Mouse (Mus musculus): Measurements from ENCODE around the gene Zbp1. TPM values are rescaled to one million over a fixed set of nuclear protein-coding genes. Genes with fewer than 3 reads are reported as not detected.

Zbp1 gene
- polyA plus RNA-seq, 1 experiment from 2014 or later: 0.57 TPM

- Histone ChIP-seq H3K9ac (no peak overlapping the region), H3K27ac (replicated peaks) (no peak overlapping the region), H3K27me3 (replicated peaks) (peaks cover 25% of the 10 kb centered on the region), H3K4me2 (no peak overlapping the region), H3K36me3 (no peaks in the 10 kb centered on the region), H3K9me3 (no peaks in the 10 kb centered on the region), H3K4me1 (peaks cover under 1% of the 10 kb centered on the region; the same call in 1 of the 2 replicates), H3K4me3 (no peak overlapping the region)
- 78% methylated on average over 10 of the region's 10 CpGs for WGBS
- ATAC-seq (ENCODE audit: extremely low read depth, insufficient number of reproducible peaks, low FRiP score, low TSS enrichment): no peak
Measured at GRCm38 (mm10) chr2:173164946-173165345, 53.8 kb downstream of the Zbp1 start.

GRCm38 (mm10) chr2:173164358-173164757, 54.4 kb downstream of the Zbp1 start:
- H3K27ac ChIP-seq (replicated peaks): no peak overlapping the region
- H3K4me2 ChIP-seq: no peak overlapping the region
- ATAC-seq (ENCODE audit: extremely low read depth, insufficient number of reproducible peaks, low FRiP score, low TSS enrichment): no peak
- peaks cover 19% of the 10 kb centered on the region for H3K27me3 ChIP-seq (replicated peaks)
- H3K36me3 ChIP-seq: no peaks in the 10 kb centered on the region
- 30% methylated on average over 2 of the region's 2 CpGs for WGBS
- H3K9ac ChIP-seq: no peak overlapping the region
- no peak overlapping the region for H3K4me3 ChIP-seq
- H3K9me3 ChIP-seq: no peaks in the 10 kb centered on the region
- peaks cover 6% of the 10 kb centered on the region; the same call in 1 of the 2 replicates for H3K4me1 ChIP-seq

- no peak overlapping the region for H3K27ac ChIP-seq (replicated peaks)
- WGBS: 80% methylated on average over 8 of the region's 8 CpGs
- H3K4me2 ChIP-seq: no peak overlapping the region
- peaks cover 13% of the 10 kb centered on the region for H3K27me3 ChIP-seq (replicated peaks)
- peaks cover 6% of the 10 kb centered on the region; the same call in 1 of the 2 replicates for H3K4me1 ChIP-seq
- H3K36me3 ChIP-seq: no peaks in the 10 kb centered on the region
- no peak overlapping the region for H3K9ac ChIP-seq
- ATAC-seq (ENCODE audit: extremely low read depth, insufficient number of reproducible peaks, low FRiP score, low TSS enrichment): no peak
- no peaks in the 10 kb centered on the region for H3K9me3 ChIP-seq
- no peak overlapping the region for H3K4me3 ChIP-seq
Measured at GRCm38 (mm10) chr2:173163380-173163779, 55.3 kb downstream of the Zbp1 start.

GRCm38 (mm10) chr2:173159354-173160311, 59.1 kb downstream of the Zbp1 start:
- Histone ChIP-seq H3K27ac (replicated peaks) (peak overlapping the region; percentile 45; the same call in 1 of the 2 replicates), H3K4me2 (no peak overlapping the region; the same call in 1 of the 2 replicates), H3K9ac (no peak overlapping the region), H3K36me3 (no peaks in the 10 kb centered on the region), H3K4me3 (no peak overlapping the region), H3K9me3 (no peaks in the 10 kb centered on the region), H3K27me3 (replicated peaks) (peaks cover 1% of the 10 kb centered on the region; the same call in 1 of the 2 replicates), H3K4me1 (peaks cover 6% of the 10 kb centered on the region; the same call in 1 of the 2 replicates)
- 54% methylated on average over 24 of the region's 24 CpGs for WGBS
- no peak for ATAC-seq (ENCODE audit: extremely low read depth, insufficient number of reproducible peaks, low FRiP score, low TSS enrichment)

- Histone ChIP-seq H3K27me3 (replicated peaks) (no peaks in the 10 kb centered on the region), H3K9me3 (no peaks in the 10 kb centered on the region), H3K36me3 (no peaks in the 10 kb centered on the region), H3K4me2 (no peak overlapping the region), H3K4me3 (no peak overlapping the region), H3K9ac (no peak overlapping the region), H3K27ac (replicated peaks) (no peak overlapping the region), H3K4me1 (peaks cover 6% of the 10 kb centered on the region; the same call in 1 of the 2 replicates)
- WGBS: 82% methylated on average over 19 of the region's 19 CpGs
- ATAC-seq (ENCODE audit: extremely low read depth, insufficient number of reproducible peaks, low FRiP score, low TSS enrichment): no peak
Measured at GRCm38 (mm10) chr2:173158390-173159055, 60.2 kb downstream of the Zbp1 start.

- Histone ChIP-seq H3K36me3 (no peaks in the 10 kb centered on the region), H3K4me3 (no peak overlapping the region), H3K9ac (no peak overlapping the region), H3K4me1 (peaks cover 12% of the 10 kb centered on the region), H3K27ac (replicated peaks) (no peak overlapping the region), H3K4me2 (no peak overlapping the region), H3K27me3 (replicated peaks) (no peaks in the 10 kb centered on the region), H3K9me3 (no peaks in the 10 kb centered on the region)
- no peak for ATAC-seq (ENCODE audit: extremely low read depth, insufficient number of reproducible peaks, low FRiP score, low TSS enrichment)
- WGBS: 96% methylated on average over 4 of the region's 4 CpGs
Measured at GRCm38 (mm10) chr2:173157871-173158270, 60.9 kb downstream of the Zbp1 start.

GRCm38 (mm10) chr2:173157376-173157775, 61.3 kb downstream of the Zbp1 start:
- no peak overlapping the region for H3K27ac ChIP-seq (replicated peaks)
- WGBS: 55% methylated on average over 4 of the region's 4 CpGs

GRCm38 (mm10) chr2:173156923-173157322, 61.8 kb downstream of the Zbp1 start:
- no peak for ATAC-seq (ENCODE audit: extremely low read depth, insufficient number of reproducible peaks, low FRiP score, low TSS enrichment)
- WGBS: 81% methylated on average over 13 of the region's 13 CpGs
- Histone ChIP-seq H3K9ac (no peak overlapping the region), H3K4me1 (peaks cover 22% of the 10 kb centered on the region), H3K4me3 (no peak overlapping the region), H3K27me3 (replicated peaks) (no peaks in the 10 kb centered on the region), H3K4me2 (no peak overlapping the region), H3K36me3 (no peaks in the 10 kb centered on the region), H3K27ac (replicated peaks) (no peak overlapping the region), H3K9me3 (no peaks in the 10 kb centered on the region)

More at GRCm38 (mm10) chr2:173157376-173157775, 61.3 kb downstream of the Zbp1 start:
- Histone ChIP-seq H3K4me1 (peaks cover 17% of the 10 kb centered on the region), H3K9me3 (no peaks in the 10 kb centered on the region), H3K4me3 (no peak overlapping the region), H3K36me3 (no peaks in the 10 kb centered on the region), H3K4me2 (no peak overlapping the region), H3K9ac (no peak overlapping the region), H3K27me3 (replicated peaks) (no peaks in the 10 kb centered on the region)
- ATAC-seq (ENCODE audit: extremely low read depth, insufficient number of reproducible peaks, low FRiP score, low TSS enrichment): no peak

Other genes starting within 250 kb of the Zbp1 start
- gene Spo11, start 241.2 kb downstream of the Zbp1 start, polyA plus RNA-seq (2015; fragmentation: Nextera tagmentation; extraction: Ambion mirVana): 0.11 and 0.23 TPM in 2 replicates
- 94.7 and 106 TPM in 2 replicates for gene Rae1, start 218.8 kb downstream of the Zbp1 start, polyA plus RNA-seq (2015; fragmentation: Nextera tagmentation; extraction: Ambion mirVana)
- 116 and 121 TPM in 2 replicates for gene Rbm38, start 198.4 kb downstream of the Zbp1 start, polyA plus RNA-seq (2015; fragmentation: Nextera tagmentation; extraction: Ambion mirVana)
- gene Ctcfl, start 99.4 kb downstream of the Zbp1 start, polyA plus RNA-seq (2015; fragmentation: Nextera tagmentation; extraction: Ambion mirVana): 0.70 and 0.84 TPM in 2 replicates
- gene Pck1, start 65.9 kb downstream of the Zbp1 start, polyA plus RNA-seq (2015; fragmentation: Nextera tagmentation; extraction: Ambion mirVana): 0.05 and 0.08 TPM in 2 replicates
- gene Pmepa1, start 57.6 kb upstream of the Zbp1 start, polyA plus RNA-seq (2015; fragmentation: Nextera tagmentation; extraction: Ambion mirVana): 3.4 TPM in 2 replicates

All from heart, embryonic 13.5 days (tissue).